Mouse (Mus musculus) liver, adult (tissue): ENCODE results near the gene 2510039O18Rik.
A peak's percentile ranks its signal among the peaks of the same experiment; 100 is the strongest.

Experiments used
- GATA4 ChIP-seq: IDR thresholded peaks from 2 replicates; pipeline ENCODE4 v1.6.1; 2014; ENCODE audit warnings: mild to moderate bottlenecking, low read length; ENCODE audit not compliant: insufficient replicate concordance

2510039O18Rik gene

GRCm38 (mm10) chr4:147940576-147941044, at the start of gene 2510039O18Rik:
2510039O18Rik (plus strand) TSS chr4:147940895.
- TF ChIP-seq GATA4: no peak

GRCm38 (mm10) chr4:147895815-147896330, 44.8 kb upstream of the 2510039O18Rik start:
- TF ChIP-seq GATA4: no peak

DNA sequence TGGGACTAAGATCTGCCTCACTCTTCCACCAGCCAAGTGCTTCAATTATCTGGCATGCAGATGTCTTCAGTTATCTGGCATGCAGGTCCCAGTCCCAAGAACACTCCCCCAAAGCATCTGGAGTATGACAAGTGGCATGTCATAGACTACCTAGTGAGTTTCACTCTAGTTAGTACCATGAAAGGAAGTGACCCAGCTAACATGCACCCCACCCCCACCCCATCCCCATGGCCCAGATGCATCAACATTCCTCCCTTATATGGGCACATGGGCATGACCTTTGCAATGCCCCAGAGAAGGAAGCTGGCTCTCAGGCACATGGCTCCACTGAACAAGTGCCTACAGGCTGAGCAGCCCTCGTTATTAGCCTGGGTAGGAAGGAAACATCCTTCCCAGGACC, 44.3 kb upstream of the 2510039O18Rik start:
- no peak for TF ChIP-seq GATA4

DNA sequence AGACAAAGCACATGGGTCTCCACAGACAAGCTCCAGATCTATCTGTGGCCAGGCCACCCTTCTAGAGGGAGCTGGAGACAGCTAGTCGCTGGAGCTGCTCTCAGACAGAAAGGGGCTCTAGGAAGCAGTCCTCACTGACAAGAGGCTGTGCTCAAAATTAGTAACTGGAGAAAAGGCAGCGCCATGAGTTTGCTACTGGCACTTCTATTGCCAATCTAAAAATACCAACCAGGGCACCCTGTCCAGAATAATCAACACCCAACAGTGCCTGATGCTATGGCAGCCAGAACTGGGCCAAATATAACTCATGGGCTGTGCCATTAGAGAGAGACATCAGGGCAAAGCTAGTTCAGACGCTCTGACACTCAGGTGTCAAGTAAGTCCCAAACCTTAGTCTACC, 43.3 kb upstream of the 2510039O18Rik start:
- TF ChIP-seq GATA4: no peak

DNA sequence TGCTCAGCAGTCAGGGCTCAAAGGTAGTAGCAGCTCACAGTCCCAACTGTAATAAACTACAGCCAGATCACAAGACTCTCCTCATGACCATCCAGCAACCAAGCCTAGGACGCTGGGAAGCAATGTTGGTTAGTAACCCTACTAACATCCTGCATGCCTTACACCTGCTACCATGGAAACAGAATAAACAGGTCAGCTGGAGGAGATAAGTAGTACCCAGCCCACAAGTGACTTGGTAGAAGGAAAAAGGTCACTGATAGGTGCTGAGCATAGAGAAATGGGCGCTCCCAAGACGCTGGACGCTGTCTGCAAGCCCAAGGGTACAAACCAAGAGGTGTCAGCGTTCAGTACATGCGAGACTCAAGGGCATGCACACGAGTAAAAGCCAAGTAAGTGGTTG, 40.2 kb upstream of the 2510039O18Rik start:
- TF ChIP-seq GATA4: no peak

DNA sequence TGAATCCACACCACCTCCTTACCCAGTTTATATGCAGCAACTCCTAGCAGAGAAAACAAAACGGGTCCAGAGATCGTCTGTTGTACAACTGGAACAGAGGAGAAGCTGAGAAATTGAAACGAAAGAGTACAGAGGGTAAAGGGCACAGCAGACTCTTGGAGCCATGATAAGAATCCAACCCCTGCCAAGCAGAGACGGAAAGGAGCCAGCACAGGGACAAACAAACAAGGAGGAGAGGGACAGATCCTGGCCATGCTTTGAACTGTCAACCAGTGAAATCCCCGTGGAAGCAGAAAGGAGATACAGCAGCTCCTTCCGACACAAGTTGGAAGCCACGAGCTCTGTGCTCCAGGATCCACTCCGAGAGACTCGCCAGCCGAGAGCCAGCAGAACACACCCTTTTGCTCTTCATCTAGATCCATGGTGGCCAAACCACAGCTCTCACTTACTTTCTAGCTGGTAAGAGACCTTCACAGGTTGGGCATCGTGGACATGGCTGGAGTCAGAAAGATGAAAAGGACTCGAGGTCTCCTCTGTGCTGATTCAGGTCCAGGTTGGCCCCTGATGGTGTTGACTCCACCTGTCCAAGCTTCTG, 37.7 kb upstream of the 2510039O18Rik start:
- peak; percentile 29; the same call in 1 of the 2 replicates for TF ChIP-seq GATA4

GRCm38 (mm10) chr4:147903601-147904000, 37.1 kb upstream of the 2510039O18Rik start:
- TF ChIP-seq GATA4: no peak

DNA sequence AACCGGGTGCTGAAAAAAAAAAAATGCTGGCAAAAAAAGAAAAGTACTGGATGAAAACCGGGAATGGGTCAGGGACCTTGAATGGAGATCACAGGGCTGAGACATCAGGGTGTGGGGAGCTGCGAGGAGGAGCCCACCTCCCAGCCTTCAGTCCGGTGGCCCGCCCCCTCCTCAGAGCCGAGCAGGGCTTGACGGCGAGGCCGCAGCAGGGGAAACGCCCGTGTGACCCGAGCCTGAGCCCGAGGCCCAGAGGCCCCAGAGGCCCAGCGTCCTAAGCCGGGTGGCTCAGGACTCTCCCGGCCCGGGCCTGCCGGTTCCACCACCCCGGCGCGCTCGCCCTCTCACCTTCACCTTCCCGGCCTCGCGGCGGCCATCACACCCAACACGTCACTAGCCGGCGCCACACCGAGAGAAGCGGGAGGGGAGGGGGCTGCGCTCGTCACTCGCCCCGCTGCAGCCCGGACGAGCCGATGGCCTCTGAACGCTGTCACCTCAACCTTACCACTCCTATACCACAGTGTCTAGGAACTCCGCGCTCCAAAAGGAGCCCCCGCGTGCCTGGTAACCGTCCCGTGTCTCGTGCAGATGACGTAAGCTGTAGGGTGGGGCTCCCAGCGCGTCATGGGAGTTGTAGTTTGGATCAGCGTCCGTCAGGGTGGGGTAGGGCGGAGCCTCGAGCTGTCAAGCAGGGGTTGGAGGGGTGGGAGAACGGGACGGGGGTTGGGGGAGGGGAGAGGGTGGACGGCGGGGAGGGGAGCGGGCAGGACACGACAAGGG, 36.2 kb upstream of the 2510039O18Rik start, which contains the start of gene Mfn2:
TSS of gene Mfn2 (minus strand) at position 392 of the 777 bp plus-strand sequence.
- TF ChIP-seq GATA4: no peak

GRCm38 (mm10) chr4:147905090-147905659, 35.5 kb upstream of the 2510039O18Rik start:
- no peak for TF ChIP-seq GATA4

- no peak for TF ChIP-seq GATA4
Measured at GRCm38 (mm10) chr4:147906230-147906629, 34.5 kb upstream of the 2510039O18Rik start.

- TF ChIP-seq GATA4: no peak
Measured at GRCm38 (mm10) chr4:147909486-147909885, 31.2 kb upstream of the 2510039O18Rik start.

- TF ChIP-seq GATA4: no peak
Measured at GRCm38 (mm10) chr4:147918459-147919121, 22.1 kb upstream of the 2510039O18Rik start.

DNA sequence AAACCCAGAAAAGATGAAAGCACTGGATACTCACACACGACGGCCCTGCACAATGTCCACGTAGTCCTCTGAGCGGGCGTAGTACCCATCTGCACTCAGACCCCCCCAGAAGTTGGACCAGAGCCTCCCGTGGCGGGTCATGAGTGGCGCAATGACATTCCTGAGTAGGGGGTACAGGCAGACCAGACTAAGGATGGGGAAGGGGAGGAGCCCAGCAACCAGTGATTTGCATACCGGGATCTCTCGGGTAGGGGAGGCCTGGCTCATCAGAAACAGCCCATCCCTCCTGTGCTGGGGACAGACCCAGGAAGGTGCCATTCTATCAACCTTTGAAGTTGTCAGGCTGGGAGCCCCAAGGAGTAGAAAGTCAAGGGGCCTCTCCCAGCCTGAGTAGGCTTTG, 19.7 kb upstream of the 2510039O18Rik start:
- no peak for TF ChIP-seq GATA4

DNA sequence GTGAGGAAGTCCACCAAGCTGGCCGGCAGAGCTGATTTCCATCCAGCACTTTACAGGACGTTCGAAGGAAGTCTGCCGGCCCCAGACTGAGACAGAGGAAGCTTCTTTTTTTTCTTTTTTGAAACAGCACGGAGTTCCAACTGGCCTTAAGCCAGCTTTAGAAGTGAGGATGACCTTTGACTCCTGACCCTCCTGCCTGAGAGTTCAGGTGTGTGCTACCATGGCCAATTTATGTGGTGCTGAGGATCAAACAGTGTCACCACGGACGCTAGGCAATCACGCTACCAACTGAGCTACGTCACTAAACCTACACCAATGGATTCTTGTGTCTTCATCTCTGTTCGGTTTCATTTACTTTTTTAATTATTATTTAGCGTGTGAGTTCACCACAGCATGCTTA, 18.4 kb upstream of the 2510039O18Rik start:
- TF ChIP-seq GATA4: no peak

DNA sequence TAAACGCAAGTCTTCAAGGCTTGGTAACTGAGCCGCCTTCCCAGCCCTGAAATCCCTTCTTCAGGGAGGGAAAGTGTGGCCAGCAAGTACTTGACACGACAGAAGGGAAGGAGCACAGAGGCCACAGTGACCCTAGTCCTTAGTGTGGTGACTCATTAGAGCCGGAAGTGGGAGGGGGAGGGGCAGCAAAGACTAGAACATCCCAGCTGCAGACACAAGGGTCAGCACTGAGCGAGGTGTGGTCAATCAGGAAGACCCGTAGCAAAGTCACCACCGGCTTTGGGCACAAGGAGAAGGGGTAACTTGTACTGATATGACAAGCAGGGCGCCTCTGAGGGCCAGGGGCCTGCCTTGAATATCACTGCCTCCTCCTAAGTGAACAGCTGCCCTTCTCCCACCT, 13.0 kb upstream of the 2510039O18Rik start:
- no peak for TF ChIP-seq GATA4
